Mouse (Mus musculus) midbrain, embryonic 11.5 days (tissue): ENCODE measurements at regions not wholly inside any gene's neighbourhood (a gene's known extent, or its start where the extent isn't known, plus 50 kb on each side); places are given as distances from the start of the nearest gene placed in this dataset.
A peak's percentile ranks its signal among the peaks of the same experiment; 100 is the strongest.

ENCODE experiments used
- ATAC-seq: fragments of 200-750 bp; cut with Nextera tagmentation; 2 replicates; pipeline ENCODE4 v1.8.0; 2017; ENCODE audit warnings: moderate TSS enrichment, moderate library complexity; ENCODE audit not compliant: low FRiP score
- DNase-seq: peaks from one replicate; pipeline ENCODE4 v3.0.0; 2015; ENCODE audit warnings: low spot score; ENCODE audit errors: missing footprints
- H3K27ac ChIP-seq: fragments of 300-500 bp; sonication (generic); 2 replicates; pipeline ENCODE4 v1.5.1; 2014; ENCODE audit warnings: low read depth, low read length
- H3K27me3 ChIP-seq: fragments of 300-500 bp; sonication (generic); 2 replicates; pipeline ENCODE4 v1.6.1; 2014; ENCODE audit warnings: mild to moderate bottlenecking, low read length, moderate library complexity, mixed read lengths; ENCODE audit not compliant: control insufficient read depth, insufficient read depth
- H3K36me3 ChIP-seq: fragments of 300-500 bp; sonication (generic); 2 replicates; pipeline ENCODE4 v1.6.1; 2014; ENCODE audit warnings: mild to moderate bottlenecking, low read length, moderate library complexity, mixed read lengths; ENCODE audit not compliant: control insufficient read depth, insufficient read depth
- H3K4me1 ChIP-seq: fragments of 300-500 bp; sonication (generic); 2 replicates; pipeline ENCODE4 v1.6.1; 2014; ENCODE audit warnings: low read length; ENCODE audit not compliant: control insufficient read depth, insufficient read depth
- H3K4me2 ChIP-seq: fragments of 300-500 bp; sonication (generic); 2 replicates; pipeline ENCODE4 v1.6.1; 2014; ENCODE audit warnings: mild to moderate bottlenecking, moderate library complexity
- H3K4me3 ChIP-seq: fragments of 300-500 bp; sonication (generic); 2 replicates; pipeline ENCODE4 v1.5.1; 2014; ENCODE audit warnings: low read depth, low read length
- H3K9ac ChIP-seq: fragments of 300-500 bp; sonication (generic); 2 replicates; pipeline ENCODE4 v1.6.1; 2014; ENCODE audit warnings: low read length
- H3K9me3 ChIP-seq: fragments of 300-500 bp; sonication (generic); 2 replicates; pipeline ENCODE4 v1.6.1; 2016; ENCODE audit warnings: low read length; ENCODE audit not compliant: control insufficient read depth
- WGBS: fragments of 180-500 bp; shearing (Covaris S2); extraction: QIAGEN DNeasy Blood & Tissue Kit; methylation state at CpG from one replicate; pipeline ENCODE4 v1.1.7; 2014; 5-methylcytosine and 5-hydroxymethylcytosine counted together

GRCm38 (mm10) chr5:17247732-17248606, 125.0 kb upstream of the Speer4f2 start:
- no peak overlapping the region for H3K4me2 ChIP-seq
- no peaks in the 10 kb centered on the region for H3K9me3 ChIP-seq
- no peaks in the 10 kb centered on the region for H3K27me3 ChIP-seq
- no peak for ATAC-seq
- H3K36me3 ChIP-seq: no peaks in the 10 kb centered on the region
- H3K4me3 ChIP-seq: no peak overlapping the region
- H3K4me1 ChIP-seq: no peaks in the 10 kb centered on the region
- no peak overlapping the region for H3K9ac ChIP-seq
- peak; percentile 79 for DNase-seq
- H3K27ac ChIP-seq: no peak overlapping the region
- 92% methylated on average over 5 of the region's 5 CpGs for WGBS

- Histone ChIP-seq H3K9ac (no peak overlapping the region), H3K4me2 (no peak overlapping the region), H3K27me3 (no peaks in the 10 kb centered on the region), H3K27ac (no peak overlapping the region), H3K9me3 (no peaks in the 10 kb centered on the region), H3K36me3 (no peaks in the 10 kb centered on the region), H3K4me1 (no peaks in the 10 kb centered on the region), H3K4me3 (no peak overlapping the region)
- ATAC-seq (no peak), DNase-seq (peak; percentile 75)
- 64% methylated on average over 2 of the region's 2 CpGs for WGBS
These were observed 112.2 kb upstream of the Speer4f2 start for GRCm38 (mm10) chr5:17260541-17261325.

GRCm38 (mm10) chr5:17262126-17262525, 110.9 kb upstream of the Speer4f2 start:
- Histone ChIP-seq H3K36me3 (no peaks in the 10 kb centered on the region), H3K27me3 (no peaks in the 10 kb centered on the region), H3K4me1 (no peaks in the 10 kb centered on the region), H3K27ac (no peak overlapping the region), H3K4me3 (no peak overlapping the region), H3K4me2 (no peak overlapping the region), H3K9ac (no peak overlapping the region), H3K9me3 (no peaks in the 10 kb centered on the region)
- DNase-seq: peak; percentile 14
- WGBS: 89% methylated on average over 1 of the region's 1 CpGs
- no peak for ATAC-seq

GRCm38 (mm10) chr5:17271153-17271552, 101.8 kb upstream of the Speer4f2 start:
- Histone ChIP-seq H3K4me1 (no peaks in the 10 kb centered on the region), H3K27ac (no peak overlapping the region), H3K9ac (no peak overlapping the region), H3K4me2 (no peak overlapping the region), H3K27me3 (no peaks in the 10 kb centered on the region), H3K9me3 (no peaks in the 10 kb centered on the region), H3K36me3 (no peaks in the 10 kb centered on the region), H3K4me3 (no peak overlapping the region)
- 84% methylated on average over 2 of the region's 2 CpGs for WGBS
- ATAC-seq: no peak
- DNase-seq: no peak

GRCm38 (mm10) chr5:17271722-17272479, 101.1 kb upstream of the Speer4f2 start:
- no peak overlapping the region for H3K4me2 ChIP-seq
- no peak for ATAC-seq

GRCm38 (mm10) chr5:17275346-17275745, 97.6 kb upstream of the Speer4f2 start:
- H3K4me3 ChIP-seq: no peak overlapping the region
- ATAC-seq (no peak), DNase-seq (no peak)
- no peak overlapping the region for H3K27ac ChIP-seq
- no peaks in the 10 kb centered on the region for H3K4me1 ChIP-seq
- H3K9me3 ChIP-seq: no peaks in the 10 kb centered on the region
- H3K4me2 ChIP-seq: no peak overlapping the region
- H3K27me3 ChIP-seq: no peaks in the 10 kb centered on the region
- 96% methylated on average over 2 of the region's 2 CpGs for WGBS
- no peak overlapping the region for H3K9ac ChIP-seq
- H3K36me3 ChIP-seq: no peaks in the 10 kb centered on the region

More at GRCm38 (mm10) chr5:17271722-17272479, 101.1 kb upstream of the Speer4f2 start:
- Histone ChIP-seq H3K27me3 (no peaks in the 10 kb centered on the region), H3K4me3 (no peak overlapping the region), H3K36me3 (no peaks in the 10 kb centered on the region), H3K9ac (no peak overlapping the region), H3K27ac (no peak overlapping the region), H3K9me3 (no peaks in the 10 kb centered on the region), H3K4me1 (no peaks in the 10 kb centered on the region)
- 82% methylated on average over 3 of the region's 3 CpGs for WGBS
- DNase-seq: no peak

- Histone ChIP-seq H3K9ac (no peak overlapping the region), H3K9me3 (no peaks in the 10 kb centered on the region), H3K36me3 (no peaks in the 10 kb centered on the region), H3K4me1 (no peaks in the 10 kb centered on the region), H3K27me3 (no peaks in the 10 kb centered on the region), H3K27ac (no peak overlapping the region), H3K4me3 (no peak overlapping the region), H3K4me2 (no peak overlapping the region)
- DNase-seq (no peak), ATAC-seq (no peak)
- 82% methylated on average over 3 of the region's 3 CpGs for WGBS
These were observed 96.0 kb upstream of the Speer4f2 start for GRCm38 (mm10) chr5:17276782-17277578.

- H3K4me1 ChIP-seq: no peaks in the 10 kb centered on the region
- no peak overlapping the region for H3K9ac ChIP-seq
- H3K4me2 ChIP-seq: no peak overlapping the region
- no peak overlapping the region for H3K27ac ChIP-seq
- H3K9me3 ChIP-seq: no peaks in the 10 kb centered on the region
- no peaks in the 10 kb centered on the region for H3K27me3 ChIP-seq
- no peak for ATAC-seq
- 84% methylated on average over 4 of the region's 4 CpGs for WGBS
- H3K4me3 ChIP-seq: no peak overlapping the region
- no peaks in the 10 kb centered on the region for H3K36me3 ChIP-seq
- DNase-seq: no peak
These were observed 92.8 kb upstream of the Speer4f2 start for GRCm38 (mm10) chr5:17280203-17280602.
